Mouse (Mus musculus) liver, embryonic 14.5 days (tissue): ENCODE data around the gene Nrxn1.

ENCODE experiments used
- CTCF ChIP-seq: IDR thresholded peaks from 2 replicates; pipeline ENCODE4 v1.5.1; 2016; ENCODE audit warnings: antibody characterized with exemption, low read depth, control low read depth
- EP300 ChIP-seq: IDR thresholded peaks from 2 replicates; pipeline ENCODE4 v1.6.1; 2016; ENCODE audit warnings: antibody characterized with exemption, low read depth

DNA sequence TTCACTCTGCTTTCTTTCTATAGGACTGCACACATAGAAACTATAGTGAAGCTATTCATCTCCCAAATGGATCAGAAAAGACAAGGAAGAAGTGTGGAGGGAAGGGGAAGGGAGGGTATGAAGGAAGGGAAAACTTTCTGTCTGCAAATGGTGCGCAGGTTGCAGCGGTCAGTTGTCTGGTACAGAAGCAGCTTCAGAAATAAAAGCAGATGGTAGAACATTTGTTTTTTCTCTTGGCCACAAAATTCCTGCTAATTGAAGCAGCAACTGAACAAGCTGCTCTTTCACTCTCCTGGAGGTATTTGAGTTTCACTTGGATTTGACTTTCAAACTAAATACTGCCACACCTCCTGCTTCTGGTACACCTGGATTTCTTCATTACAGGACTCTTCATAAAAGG lies 561.4 kb downstream of the Nrxn1 start:
- TF ChIP-seq CTCF (no peak), EP300 (no peak)
